Mouse (Mus musculus) olfactory bulb, adult 2 months (tissue): ENCODE data around the gene Ptpn23. TPM values are rescaled to one million over a fixed set of nuclear protein-coding genes. Genes with fewer than 3 reads are reported as not detected.

ENCODE experiments used
- H3K27ac ChIP-seq: fragments of 200-500 bp; 2 replicates; pipeline ENCODE4 v1.5.1; 2012; ENCODE audit warnings: low read depth, low read length; ENCODE audit not compliant: insufficient read depth
- H3K4me1 ChIP-seq: fragments of 200-500 bp; 2 replicates; pipeline ENCODE4 v1.6.1; 2012; ENCODE audit warnings: low read length; ENCODE audit not compliant: control insufficient read depth, insufficient read depth
- H3K4me3 ChIP-seq: fragments of 200-500 bp; 2 replicates; pipeline ENCODE4 v1.5.1; 2012; ENCODE audit warnings: mild to moderate bottlenecking, low read depth, low read length, moderate library complexity; ENCODE audit not compliant: insufficient read depth
- CTCF ChIP-seq: fragments of 200-500 bp; IDR thresholded peaks from 2 replicates; pipeline ENCODE4 v1.5.1; 2012; ENCODE audit warnings: low read depth, mild to moderate bottlenecking, low read length, moderate library complexity; ENCODE audit not compliant: insufficient read depth
- POLR2A ChIP-seq: fragments of 200-500 bp; IDR thresholded peaks from 2 replicates; pipeline ENCODE4 v1.6.1; 2012; ENCODE audit warnings: mild to moderate bottlenecking, low read depth, low read length, moderate library complexity; ENCODE audit not compliant: insufficient read depth
- WGBS: fragments of 180-500 bp; shearing (Covaris S2); methylation state at CpG from one replicate; pipeline ENCODE4 v1.1.7; 2018; 5-methylcytosine and 5-hydroxymethylcytosine counted together
- polyA plus RNA-seq: library from polyadenylated mRNA; stranded (reverse); fragments of >200 nt; gene quantifications from 2 replicates; pipeline ENCODE4 v1.2.4, GENCODE M21; 2012; ENCODE audit warnings: low replicate concordance; ENCODE audit not compliant: missing spikeins, insufficient read depth, insufficient read length

Gene Ptpn23
- polyA plus RNA-seq, 1 experiment = not detected

- WGBS = 63% methylated on average over 4 of the region's 4 CpGs
- H3K4me1 ChIP-seq = peaks cover 8% of the 10 kb centered on the region
- H3K4me3 ChIP-seq = no peak overlapping the region
- H3K27ac ChIP-seq = no peak overlapping the region
- TF ChIP-seq POLR2A (no peak), CTCF (no peak)
These were observed 59.1 kb downstream of the Ptpn23 start for GRCm38 (mm10) chr9:110348899-110349298.

- TF ChIP-seq CTCF = no peak
- TF ChIP-seq POLR2A = no peak
- 77% methylated on average over 7 of the region's 7 CpGs for WGBS
- Histone ChIP-seq H3K27ac (no peak overlapping the region), H3K4me1 (peaks cover 6% of the 10 kb centered on the region; the same call in 1 of the 2 replicates), H3K4me3 (no peak overlapping the region)
These were observed 62.8 kb downstream of the Ptpn23 start for GRCm38 (mm10) chr9:110345057-110345739.

GRCm38 (mm10) chr9:110343805-110344204, 64.2 kb downstream of the Ptpn23 start:
- 76% methylated on average over 6 of the region's 6 CpGs for WGBS
- TF ChIP-seq POLR2A = no peak
- TF ChIP-seq CTCF = no peak
- Histone ChIP-seq H3K4me1 (peaks cover 5% of the 10 kb centered on the region; the same call in 1 of the 2 replicates), H3K27ac (no peak overlapping the region), H3K4me3 (no peak overlapping the region)

- peaks cover 6% of the 10 kb centered on the region; the same call in 1 of the 2 replicates for H3K4me1 ChIP-seq
- no peak overlapping the region for H3K4me3 ChIP-seq
- no peak overlapping the region for H3K27ac ChIP-seq
- TF ChIP-seq POLR2A (no peak), CTCF (no peak)
- 78% methylated on average over 8 of the region's 8 CpGs for WGBS
These were observed 66.0 kb downstream of the Ptpn23 start for GRCm38 (mm10) chr9:110342008-110342407.

GRCm38 (mm10) chr9:110340037-110340750, 67.8 kb downstream of the Ptpn23 start:
- Histone ChIP-seq H3K27ac (no peak overlapping the region), H3K4me3 (no peak overlapping the region), H3K4me1 (peaks cover 5% of the 10 kb centered on the region; the same call in 1 of the 2 replicates)
- 90% methylated on average over 5 of the region's 5 CpGs for WGBS
- no peak for TF ChIP-seq CTCF
- TF ChIP-seq POLR2A = no peak

Other genes with a start within 250 kb of the Ptpn23 start
- 129 TPM in 1 of 2 replicates, not detected in the other for gene Cspg5, start 164.4 kb downstream of the Ptpn23 start, polyA plus RNA-seq
- gene Elp6, start 103.0 kb downstream of the Ptpn23 start, polyA plus RNA-seq = not detected in 2 replicates
- gene Scap, start 74.9 kb downstream of the Ptpn23 start, polyA plus RNA-seq = not detected in 2 replicates
- gene Ngp, start 11.5 kb upstream of the Ptpn23 start, polyA plus RNA-seq = not detected in 2 replicates
- not detected in 2 replicates for gene Klhl18, start 68.5 kb upstream of the Ptpn23 start, polyA plus RNA-seq
- not detected in 2 replicates for gene Kif9, start 68.7 kb upstream of the Ptpn23 start, polyA plus RNA-seq
- gene Setd2, start 124.4 kb upstream of the Ptpn23 start, polyA plus RNA-seq = 420 TPM in 1 of 2 replicates, not detected in the other
- gene Nradd, start 216.2 kb upstream of the Ptpn23 start, polyA plus RNA-seq = not detected in 2 replicates
- not detected in 2 replicates for gene Nbeal2, start 245.9 kb upstream of the Ptpn23 start, polyA plus RNA-seq
- gene Ccdc12, start 248.3 kb upstream of the Ptpn23 start, polyA plus RNA-seq = not detected in 2 replicates